Mouse (Mus musculus): ENCODE results near the gene Sgcd.
"Not testable (repeated sequence)": the region's sequence is repeated elsewhere in the genome, so short reads cannot be mapped to it uniquely, and the experiment has no call there.

The Sgcd gene

GRCm38 (mm10) chr11:47777226-47777915, 211.4 kb downstream of the Sgcd start:
- DNase-seq (ENCODE audit: low read depth, low spot score) = no peak

GRCm38 (mm10) chr11:47776019-47776418, 212.8 kb downstream of the Sgcd start:
- DNase-seq (ENCODE audit: low read depth, low spot score) = no peak

GRCm38 (mm10) chr11:47765859-47766258, 222.9 kb downstream of the Sgcd start:
- no peak for DNase-seq (ENCODE audit: low read depth, low spot score)

DNA sequence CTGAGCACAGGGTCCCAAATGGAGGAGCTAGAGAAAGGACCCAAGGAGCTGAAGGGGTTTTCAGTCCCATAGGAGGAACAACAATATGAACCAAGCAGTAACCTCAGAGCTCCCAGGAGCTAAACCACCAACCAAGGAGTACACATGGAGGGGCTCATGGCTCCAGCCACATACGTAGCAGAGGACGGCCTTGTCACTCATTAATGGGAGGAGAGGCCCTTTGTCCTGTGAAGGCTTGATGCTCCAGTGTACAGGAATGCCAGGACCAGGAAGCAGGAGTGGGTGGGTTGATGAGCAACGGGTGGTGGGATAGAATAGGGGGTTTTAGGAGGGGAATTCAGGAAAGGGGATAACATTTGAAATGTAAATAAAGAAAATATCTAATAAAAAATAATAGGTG, 225.2 kb downstream of the Sgcd start:
- not testable (repeated sequence) for DNase-seq (ENCODE audit: low read depth, low spot score)

- no peak for DNase-seq (ENCODE audit: low read depth, low spot score)
These were observed 229.8 kb downstream of the Sgcd start for GRCm38 (mm10) chr11:47759015-47759414.

DNA sequence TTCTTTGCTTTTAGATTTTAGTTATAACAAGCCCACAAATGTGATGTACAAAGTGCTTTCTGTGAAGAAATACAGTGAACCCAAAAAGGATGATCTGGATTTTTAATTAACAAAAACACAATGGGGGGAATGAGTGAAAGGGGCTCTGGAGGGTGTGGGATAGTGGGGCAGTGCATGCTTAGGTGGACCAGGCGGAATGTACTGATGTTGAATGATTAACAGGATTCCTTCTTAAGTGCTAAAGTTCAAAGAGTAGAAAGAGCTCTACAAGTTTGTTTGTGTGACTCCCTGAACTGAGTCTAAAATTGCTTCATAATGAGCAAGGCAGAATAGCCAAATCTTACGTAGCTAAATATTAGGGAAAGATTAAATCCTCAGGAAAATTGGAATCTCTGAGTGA, 246.0 kb downstream of the Sgcd start:
- no peak for DNase-seq (ENCODE audit: low read depth, low spot score)

DNA sequence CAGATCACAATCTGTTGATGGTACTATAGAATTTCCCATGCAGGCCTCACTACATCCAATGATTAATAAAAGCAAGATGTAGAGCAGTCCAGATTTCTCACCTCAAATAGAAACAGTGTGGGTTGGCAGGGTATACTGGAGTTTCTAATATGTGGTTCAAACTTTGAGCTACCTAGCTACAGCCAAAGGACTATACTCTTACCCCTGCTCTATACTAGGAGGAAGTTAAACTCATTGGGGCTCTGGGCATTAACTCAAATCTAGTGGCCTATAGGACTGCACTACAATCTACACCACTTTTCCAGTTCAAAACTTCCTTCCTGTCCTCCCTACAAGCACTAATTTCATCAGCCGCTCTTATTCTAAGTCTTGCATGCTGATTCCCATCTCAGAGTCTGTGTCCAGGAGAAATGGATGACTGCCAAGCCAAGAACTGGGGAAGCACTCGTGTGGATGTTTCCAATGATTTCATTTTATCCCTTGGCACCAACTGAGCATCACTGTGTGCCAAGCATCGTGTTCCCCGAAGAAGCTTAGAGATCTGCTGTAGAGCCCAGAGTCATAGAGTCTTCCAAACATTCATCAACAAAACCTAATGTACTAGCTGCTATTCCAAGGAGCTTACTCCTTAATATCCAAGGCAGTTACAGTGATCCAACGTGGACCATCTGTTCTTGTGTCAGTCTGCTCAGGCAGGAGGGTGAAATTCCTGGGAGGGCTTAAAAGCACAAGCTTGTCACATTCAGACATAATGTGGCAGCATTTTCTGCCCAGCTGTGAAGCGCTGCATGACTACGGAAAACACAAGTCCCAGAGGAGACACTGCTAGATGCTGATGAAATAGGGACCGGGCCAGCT, 283.6 kb downstream of the Sgcd start:
- DNase-seq (ENCODE audit: low read depth, low spot score) = no peak

DNA sequence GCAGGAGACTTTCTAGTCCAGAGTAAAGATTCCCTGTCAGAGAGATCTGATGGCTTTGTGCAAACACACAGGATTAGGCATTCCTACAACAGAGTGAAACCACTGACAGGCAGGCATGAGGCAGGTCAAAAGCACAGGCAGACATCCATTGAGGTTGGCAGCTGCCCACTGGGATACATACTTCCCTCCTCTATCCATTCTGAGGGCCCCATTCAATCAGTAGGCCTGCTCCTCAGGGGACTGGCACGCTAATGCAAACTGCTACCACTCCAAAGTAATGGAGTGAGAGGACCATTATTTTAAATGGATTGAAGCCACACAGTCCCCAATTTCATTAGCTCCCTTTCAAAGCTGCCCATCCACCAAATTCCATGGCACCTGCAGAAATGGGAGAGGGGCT, 293.2 kb downstream of the Sgcd start:
- DNase-seq (ENCODE audit: low read depth, low spot score) = no peak

- peak; percentile 39 for DNase-seq (ENCODE audit: low read depth, low spot score)
These were observed 330.6 kb downstream of the Sgcd start for GRCm38 (mm10) chr11:47658135-47658534.

GRCm38 (mm10) chr11:47645911-47646310, 342.9 kb downstream of the Sgcd start:
- DNase-seq (ENCODE audit: low read depth, low spot score) = no peak

- DNase-seq (ENCODE audit: low read depth, low spot score) = no peak
These were observed 347.1 kb downstream of the Sgcd start for GRCm38 (mm10) chr11:47641567-47642259.

DNA sequence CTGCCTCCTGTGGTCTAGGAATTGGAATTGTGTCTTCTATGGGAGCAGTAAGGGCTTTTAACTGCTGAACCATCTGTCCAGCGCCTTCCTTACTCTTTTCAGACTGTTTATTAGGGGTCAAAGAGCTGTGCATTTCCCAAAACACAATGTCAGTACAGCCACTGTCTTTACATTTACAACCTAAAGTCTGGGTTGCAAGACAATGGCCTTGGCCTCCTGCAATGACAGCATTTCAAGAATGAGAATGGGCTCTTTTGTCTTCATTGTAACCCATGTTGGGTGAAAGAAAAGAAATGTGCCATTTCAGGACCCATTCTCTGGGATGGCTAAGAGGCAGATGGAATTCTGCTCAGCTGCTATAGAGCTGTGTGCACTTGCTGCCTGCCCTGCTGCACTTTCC, 348.2 kb downstream of the Sgcd start:
- peak; percentile 36 for DNase-seq (ENCODE audit: low read depth, low spot score)

GRCm38 (mm10) chr11:47630186-47630585, 358.6 kb downstream of the Sgcd start:
- DNase-seq (ENCODE audit: low read depth, low spot score) = no peak

DNA sequence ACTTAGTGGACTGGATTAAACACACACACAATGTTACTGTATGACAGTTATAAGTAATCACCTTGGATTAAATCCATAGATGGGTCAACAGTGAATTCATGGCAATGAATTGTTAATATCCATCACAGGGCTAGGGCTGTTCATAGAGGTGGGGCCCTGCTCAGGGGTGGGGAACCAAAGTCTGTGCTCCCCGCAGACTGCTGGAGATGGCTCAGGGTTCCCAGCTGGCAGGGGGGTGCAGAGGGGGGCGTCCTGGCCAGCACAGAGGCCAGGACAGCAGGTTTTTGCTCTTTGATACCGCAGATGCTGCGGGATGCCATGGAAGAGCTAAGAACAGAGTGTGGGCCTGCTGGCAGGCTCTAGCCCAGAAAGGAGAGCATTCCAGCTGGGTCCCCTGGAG, 378.9 kb downstream of the Sgcd start:
- DNase-seq (ENCODE audit: low read depth, low spot score) = no peak

DNA sequence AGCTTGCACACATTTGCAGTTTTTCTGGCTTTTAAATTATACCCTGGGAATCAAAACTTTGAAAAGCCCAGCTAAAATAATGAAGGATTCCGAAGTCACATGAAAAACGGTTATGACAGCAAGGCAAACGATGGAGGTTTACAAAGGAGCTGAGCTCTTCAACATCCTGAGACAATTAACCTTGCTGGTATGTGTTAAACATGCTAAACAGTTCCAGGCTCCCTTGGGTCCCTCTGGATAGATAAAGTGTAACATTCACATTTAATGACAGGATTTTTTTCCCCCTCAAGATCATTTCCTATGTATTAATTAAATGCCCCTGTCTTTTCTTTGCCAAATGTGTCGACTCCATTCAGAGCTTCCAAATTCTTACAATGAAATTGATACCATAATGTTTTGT, 414.1 kb downstream of the Sgcd start:
- DNase-seq (ENCODE audit: low read depth, low spot score) = no peak

GRCm38 (mm10) chr11:47568488-47568887, 420.3 kb downstream of the Sgcd start:
- no peak for DNase-seq (ENCODE audit: low read depth, low spot score)

DNA sequence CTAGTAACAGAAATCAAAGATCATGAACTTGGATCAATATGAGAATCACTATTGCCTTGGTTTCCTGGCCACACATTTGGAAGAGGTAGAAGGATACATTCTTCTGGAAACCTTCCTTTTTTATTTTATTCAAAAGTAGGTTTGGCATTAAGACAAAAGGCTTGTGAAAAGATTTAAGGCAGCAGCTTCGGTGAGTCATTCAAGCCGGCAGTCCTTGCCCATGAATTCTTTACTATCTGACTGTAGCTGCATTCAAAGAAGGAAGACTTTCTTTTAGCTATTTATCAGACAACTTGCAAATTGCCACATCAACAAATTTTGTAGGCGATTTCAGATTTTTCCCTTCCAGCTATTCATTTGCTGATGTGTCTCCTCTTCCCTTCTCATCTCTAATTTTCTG, 422.6 kb downstream of the Sgcd start:
- no peak for DNase-seq (ENCODE audit: low read depth, low spot score)

DNA sequence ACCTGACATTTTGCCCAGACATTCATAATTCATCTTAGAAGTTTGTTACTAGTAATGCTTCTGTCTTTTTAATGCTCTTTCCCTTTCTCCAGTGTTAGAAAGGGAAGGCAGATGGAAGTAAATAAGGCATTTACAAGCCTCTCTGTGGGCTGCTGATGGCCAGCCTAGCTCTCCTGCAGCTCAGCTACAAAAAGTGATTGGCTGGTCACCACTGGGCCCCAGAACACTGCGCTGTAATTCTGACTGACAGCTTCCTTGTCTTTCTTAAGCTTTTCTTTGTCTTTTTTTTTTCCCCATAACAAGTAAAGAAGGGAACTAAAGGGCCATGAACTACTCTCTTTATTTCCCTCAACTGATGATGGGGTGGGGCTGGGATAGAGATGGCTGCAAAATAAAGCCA, 463.9 kb downstream of the Sgcd start:
- no peak for DNase-seq (ENCODE audit: low read depth, low spot score)

GRCm38 (mm10) chr11:47508047-47508446, 480.7 kb downstream of the Sgcd start:
- DNase-seq (ENCODE audit: low read depth, low spot score) = no peak

DNA sequence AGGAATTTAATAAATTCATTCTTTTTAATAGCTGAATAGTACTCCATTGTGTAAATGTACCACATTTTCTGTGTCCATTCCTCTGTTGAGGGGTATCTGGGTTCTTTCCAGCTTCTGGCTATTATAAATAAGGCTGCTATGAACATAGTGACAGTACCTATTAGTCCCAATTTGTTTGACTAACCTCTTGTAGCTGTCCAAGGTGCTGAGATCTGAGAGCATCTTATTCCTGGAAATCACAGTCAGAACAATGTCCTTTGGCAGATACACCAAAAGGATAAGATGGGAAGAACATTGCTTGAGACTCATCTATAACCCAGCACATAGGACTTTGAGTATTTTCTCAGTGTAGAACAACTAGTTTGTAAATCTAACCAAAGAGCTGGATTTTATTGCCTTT, 485.5 kb downstream of the Sgcd start:
- DNase-seq (ENCODE audit: low read depth, low spot score) = not testable (repeated sequence)

DNA sequence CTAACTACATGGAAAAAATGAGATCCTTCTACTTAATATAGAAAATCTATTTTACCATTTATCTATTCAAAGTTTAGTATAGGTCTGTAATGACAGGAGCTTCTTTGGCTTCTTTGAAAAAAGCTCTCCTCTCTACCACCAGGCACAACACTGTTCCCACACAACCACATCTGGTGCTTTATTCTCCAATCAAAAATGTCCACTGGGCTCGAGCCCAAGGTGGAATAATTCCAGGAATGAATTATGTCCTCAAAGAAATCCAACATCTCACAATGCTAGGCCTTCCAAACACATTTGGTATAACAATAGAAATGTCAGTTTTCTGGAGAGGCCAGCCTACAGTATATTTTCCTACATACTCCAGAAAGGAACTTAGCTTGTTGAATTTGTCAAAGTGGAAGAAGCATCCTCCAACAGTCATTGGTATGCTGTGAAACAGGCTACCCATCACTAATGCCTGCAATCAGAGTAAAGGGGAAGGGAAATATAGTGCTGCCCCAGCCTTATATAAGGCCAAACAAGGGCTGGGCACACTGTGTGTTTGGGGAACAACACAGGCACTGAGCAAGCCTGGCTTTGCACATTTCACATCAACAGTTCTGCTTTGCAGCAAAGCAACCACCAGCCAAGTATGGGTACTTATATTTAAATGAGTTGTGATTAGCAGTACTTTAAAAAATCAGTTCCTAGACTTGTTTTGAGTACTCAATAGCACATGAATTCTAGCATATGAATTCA, 515.1 kb downstream of the Sgcd start:
- DNase-seq (ENCODE audit: low read depth, low spot score) = no peak

- DNase-seq (ENCODE audit: low read depth, low spot score) = not testable (repeated sequence)
These were observed 528.1 kb downstream of the Sgcd start for GRCm38 (mm10) chr11:47460700-47461099.

Measured in WW6 (cell line).